Mouse (Mus musculus) limb, embryonic 14.5 days (tissue): Measurements from ENCODE around the gene Slc17a1. TPM values are rescaled to one million over a fixed set of nuclear protein-coding genes. Genes with fewer than 3 reads are reported as not detected.

Source experiments
- ATAC-seq: fragments of 200-750 bp; cut with Nextera tagmentation; 2 replicates; pipeline ENCODE4 v1.8.0; 2017; ENCODE audit warnings: low read depth, moderate number of reproducible peaks, moderate TSS enrichment; ENCODE audit not compliant: low FRiP score
- DNase-seq: peaks from one replicate; pipeline ENCODE4 v3.0.0-alpha.2; 2015; ENCODE audit warnings: low spot score
- H3K27ac ChIP-seq: fragments of 300-500 bp; sonication (generic); replicated peaks from 2 replicates; pipeline ENCODE4 v1.5.1; 2014; ENCODE audit warnings: low read depth, mild to moderate bottlenecking, low read length, moderate library complexity, mixed read lengths
- H3K27me3 ChIP-seq: fragments of 300-500 bp; sonication (generic); 2 replicates; pipeline ENCODE4 v1.6.1; 2014; ENCODE audit warnings: low read length, mixed read lengths; ENCODE audit not compliant: control insufficient read depth, insufficient read depth
- H3K36me3 ChIP-seq: fragments of 300-500 bp; sonication (generic); 2 replicates; pipeline ENCODE4 v1.6.1; 2014; ENCODE audit warnings: mild to moderate bottlenecking, low read length, moderate library complexity, mixed read lengths; ENCODE audit not compliant: control insufficient read depth, insufficient read depth
- H3K4me1 ChIP-seq: fragments of 300-500 bp; sonication (generic); 2 replicates; pipeline ENCODE4 v1.6.1; 2014; ENCODE audit warnings: antibody characterized with exemption, low read length, mixed read lengths; ENCODE audit not compliant: control insufficient read depth, insufficient read depth
- H3K4me2 ChIP-seq: fragments of 300-500 bp; sonication (generic); replicated peaks from 2 replicates; pipeline ENCODE4 v1.6.1; 2014; ENCODE audit warnings: low read depth, mild to moderate bottlenecking, low read length, moderate library complexity; ENCODE audit not compliant: severe bottlenecking
- H3K4me3 ChIP-seq: fragments of 300-500 bp; sonication (generic); replicated peaks from 2 replicates; pipeline ENCODE4 v1.5.1; 2014; ENCODE audit warnings: low read length
- H3K9ac ChIP-seq: fragments of 300-500 bp; sonication (generic); 2 replicates; pipeline ENCODE4 v1.6.1; 2014; ENCODE audit warnings: mild to moderate bottlenecking, low read depth, low read length, moderate library complexity; ENCODE audit not compliant: severe bottlenecking
- H3K9me3 ChIP-seq: fragments of 300-500 bp; sonication (generic); 2 replicates; pipeline ENCODE4 v1.6.1; 2016; ENCODE audit warnings: low read length; ENCODE audit not compliant: control insufficient read depth
- POLR2A ChIP-seq: fragments of 200-500 bp; IDR thresholded peaks from 2 replicates; pipeline ENCODE4 v1.8.0; 2012; ENCODE audit warnings: inconsistent platforms, mild to moderate bottlenecking, moderate library complexity, borderline replicate concordance; ENCODE audit not compliant: insufficient read depth, insufficient read length; ENCODE audit errors: extremely low read depth
- WGBS: fragments of 180-500 bp; shearing (Covaris S2); extraction: QIAGEN DNeasy Blood & Tissue Kit; methylation state at CpG from one replicate; pipeline ENCODE4 v1.1.7; 2014; 5-methylcytosine and 5-hydroxymethylcytosine counted together
- polyA plus RNA-seq, 2 experiments: library from polyadenylated mRNA; depleted of rRNA in 1 of 2; stranded (reverse) in 1 of 2; unstranded in 1 of 2; fragments of >200 nt; fragmentation: Nextera tagmentation in 1 of 2; extraction: Ambion mirVana in 1 of 2; gene quantifications; 2 replicates each; pipeline versions ENCODE4 v1.2.1 to v1.2.3; 2012 to 2014

Slc17a1 gene
- polyA plus RNA-seq, 2 experiments, result 0.04 TPM; not detected in 1

DNA sequence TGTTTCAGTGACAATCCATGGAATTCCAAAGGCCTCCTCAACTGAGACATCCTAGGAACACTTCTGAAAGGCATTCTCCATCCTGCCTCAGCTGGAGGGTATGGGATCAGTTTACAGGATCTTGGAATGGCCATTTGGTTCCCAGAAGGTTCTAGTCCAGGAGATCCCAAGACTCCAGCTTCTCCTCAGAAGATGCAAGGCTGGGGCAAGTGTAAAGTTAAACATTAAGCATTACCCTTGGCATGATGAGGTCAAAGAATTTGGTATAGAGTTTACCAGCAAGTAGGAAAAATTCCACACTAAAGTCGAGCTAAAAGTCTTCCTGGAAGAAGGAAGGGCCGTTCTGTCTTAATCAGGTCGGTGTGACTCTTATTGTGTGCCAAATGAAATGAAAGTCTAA is 2.4 kb downstream of the Slc17a1 start:
- no peak for TF ChIP-seq POLR2A
- H3K9me3 ChIP-seq, result no peaks in the 10 kb centered on the region
- WGBS, result 77% methylated on average over 3 of the region's 3 CpGs
- no peak overlapping the region for H3K4me3 ChIP-seq
- DNase-seq (no peak), ATAC-seq (no peak)
- H3K9ac ChIP-seq, result no peak overlapping the region
- peaks cover 10% of the 10 kb centered on the region for H3K4me1 ChIP-seq
- H3K27me3 ChIP-seq, result no peaks in the 10 kb centered on the region
- H3K36me3 ChIP-seq, result no peaks in the 10 kb centered on the region
- H3K27ac ChIP-seq, result no peak overlapping the region
- no peak overlapping the region for H3K4me2 ChIP-seq

DNA sequence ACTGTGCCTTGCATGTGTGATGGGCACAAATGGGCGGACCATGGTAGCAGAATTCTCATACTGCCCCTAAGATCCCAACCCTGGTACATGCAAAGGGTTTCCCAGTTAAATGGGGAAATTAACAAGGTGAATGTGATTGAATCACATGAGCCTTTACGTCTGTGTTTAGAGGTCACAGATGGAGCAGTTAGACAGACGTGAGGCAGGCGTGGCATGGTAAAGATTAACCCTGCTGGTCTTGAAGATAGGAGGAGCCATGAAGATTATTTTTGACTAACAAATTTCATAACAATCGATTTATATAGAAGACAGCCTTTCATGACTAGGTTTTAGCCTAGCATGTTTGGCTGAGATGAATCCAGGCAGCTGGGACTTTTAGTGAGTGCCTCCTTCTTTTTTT is 5.6 kb downstream of the Slc17a1 start:
- H3K27me3 ChIP-seq, result no peaks in the 10 kb centered on the region
- no peak overlapping the region for H3K4me2 ChIP-seq
- no peak for TF ChIP-seq POLR2A
- no peaks in the 10 kb centered on the region for H3K4me1 ChIP-seq
- H3K9ac ChIP-seq, result no peak overlapping the region
- ATAC-seq (no peak), DNase-seq (no peak)
- H3K9me3 ChIP-seq, result no peaks in the 10 kb centered on the region
- no peak overlapping the region for H3K27ac ChIP-seq
- H3K4me3 ChIP-seq, result no peak overlapping the region
- 64% methylated on average over 5 of the region's 5 CpGs for WGBS
- no peaks in the 10 kb centered on the region for H3K36me3 ChIP-seq

DNA sequence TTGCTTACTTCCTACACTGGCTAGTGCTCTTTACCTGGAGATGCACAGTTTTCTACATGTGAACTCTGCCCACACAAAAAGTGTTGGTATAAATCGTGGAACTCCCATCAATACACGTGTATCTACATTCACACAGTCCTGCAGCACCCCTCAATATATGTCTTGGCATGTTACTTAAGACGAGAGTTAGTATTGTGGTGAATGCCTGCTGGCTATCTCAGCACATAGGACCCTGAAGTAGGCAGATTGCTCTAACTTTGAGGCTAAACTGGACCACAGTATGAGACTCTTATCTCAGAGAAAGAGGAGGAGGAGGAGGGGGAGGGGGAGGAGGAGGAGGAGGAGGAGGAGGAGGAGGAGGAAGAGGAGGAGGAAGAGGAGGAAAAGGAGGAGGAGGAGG is 11.6 kb downstream of the Slc17a1 start:
- 69% methylated on average over 3 of the region's 3 CpGs for WGBS
- no peak for TF ChIP-seq POLR2A
- no peak for ATAC-seq

DNA sequence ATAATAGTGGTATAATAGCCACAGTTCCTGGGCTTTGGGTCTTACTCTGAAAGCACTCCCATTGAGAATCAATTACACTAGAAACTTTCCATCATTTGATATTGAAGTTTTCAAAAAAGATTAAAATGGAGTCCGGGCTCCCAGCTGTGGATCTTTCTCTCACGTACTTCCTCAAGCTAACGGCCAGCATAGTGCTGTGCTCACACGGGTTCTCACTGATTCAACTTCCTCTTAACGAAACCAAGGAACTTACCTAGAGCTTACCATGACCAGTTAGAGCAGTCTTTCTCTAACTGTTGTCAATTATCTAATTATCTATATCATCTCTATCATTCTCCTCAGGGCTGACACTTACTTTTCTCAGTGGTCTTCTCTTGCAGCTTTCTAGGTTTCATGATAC is 12.1 kb downstream of the Slc17a1 start:
- Histone ChIP-seq H3K4me1 (no peaks in the 10 kb centered on the region), H3K9me3 (no peaks in the 10 kb centered on the region), H3K27me3 (no peaks in the 10 kb centered on the region), H3K27ac (no peak overlapping the region), H3K4me3 (no peak overlapping the region), H3K9ac (no peak overlapping the region), H3K36me3 (no peaks in the 10 kb centered on the region), H3K4me2 (no peak overlapping the region)
- no peak for DNase-seq
- TF ChIP-seq POLR2A, result no peak
- ATAC-seq, result no peak
- WGBS, result 86% methylated on average over 5 of the region's 5 CpGs

More for the DNA sequence above, 11.6 kb downstream of the Slc17a1 start:
- Histone ChIP-seq H3K4me2 (no peak overlapping the region), H3K4me3 (no peak overlapping the region), H3K9me3 (no peaks in the 10 kb centered on the region), H3K4me1 (no peaks in the 10 kb centered on the region), H3K27ac (no peak overlapping the region), H3K36me3 (no peaks in the 10 kb centered on the region), H3K27me3 (no peaks in the 10 kb centered on the region), H3K9ac (no peak overlapping the region)
- DNase-seq, result no peak

DNA sequence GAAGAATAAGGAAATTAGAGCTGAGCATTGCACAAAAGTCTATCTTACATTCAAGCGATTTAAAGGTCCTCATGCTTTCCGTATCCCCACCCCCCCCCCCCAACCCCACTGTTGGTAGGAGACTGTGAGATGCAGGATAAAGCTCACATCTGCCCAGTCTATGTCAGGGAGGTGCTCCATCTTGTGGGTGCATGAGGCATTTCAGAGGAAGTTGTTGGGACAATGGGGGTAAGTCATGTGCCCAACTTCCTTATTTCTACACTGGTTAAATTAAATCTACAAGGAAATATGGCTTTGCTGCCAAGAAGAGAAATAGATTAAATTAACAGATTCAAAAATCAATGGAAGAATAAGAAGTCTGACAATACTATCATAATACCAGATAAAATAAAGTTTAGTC is 18.0 kb downstream of the Slc17a1 start:
- ATAC-seq, result no peak; the same call in 1 of the 2 replicates

DNA sequence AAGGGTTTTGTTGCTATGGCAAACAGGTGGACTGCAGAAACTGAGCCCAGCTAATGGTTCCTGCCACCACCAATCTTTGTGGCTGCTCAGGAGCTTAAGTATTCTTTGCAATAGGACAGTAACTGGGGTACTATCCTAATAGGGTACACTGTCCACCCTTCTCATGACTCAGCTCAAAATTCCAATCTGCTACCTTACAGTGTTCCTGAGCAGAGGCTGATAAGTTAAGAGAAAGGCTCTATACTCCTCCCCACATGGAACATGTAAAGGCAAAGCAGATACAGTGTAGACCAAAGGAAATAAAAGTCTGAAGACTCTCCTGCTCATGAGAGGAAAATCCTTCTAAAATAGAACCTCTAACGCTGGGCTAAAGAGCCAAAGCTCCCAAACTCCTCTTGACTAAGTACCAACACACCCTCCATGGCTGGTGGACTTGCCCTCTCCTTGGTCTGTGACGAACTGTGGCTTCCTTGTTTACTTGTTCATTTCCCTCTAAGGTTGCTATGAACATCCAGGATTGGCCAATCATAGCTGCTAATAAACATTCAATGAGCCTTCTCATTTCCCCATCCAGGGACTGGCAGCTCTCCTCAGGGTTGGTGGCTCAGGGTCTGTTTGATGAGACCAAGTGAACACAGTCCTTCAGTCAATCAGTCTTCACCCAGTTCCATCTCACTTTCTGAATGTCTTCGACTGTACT is 19.6 kb downstream of the Slc17a1 start:
- TF ChIP-seq POLR2A, result no peak
- Histone ChIP-seq H3K9me3 (no peaks in the 10 kb centered on the region), H3K27ac (no peak overlapping the region), H3K27me3 (no peaks in the 10 kb centered on the region), H3K4me3 (no peak overlapping the region), H3K9ac (no peak overlapping the region), H3K4me1 (peaks cover 3% of the 10 kb centered on the region; the same call in 1 of the 2 replicates), H3K36me3 (no peaks in the 10 kb centered on the region), H3K4me2 (no peak overlapping the region)
- 80% methylated on average over 3 of the region's 3 CpGs for WGBS
- DNase-seq (no peak), ATAC-seq (no peak)

More for the DNA sequence above, 18.0 kb downstream of the Slc17a1 start:
- H3K4me3 ChIP-seq, result no peak overlapping the region
- no peak for DNase-seq
- H3K9me3 ChIP-seq, result no peaks in the 10 kb centered on the region
- no peak overlapping the region for H3K27ac ChIP-seq
- H3K9ac ChIP-seq, result no peak overlapping the region
- no peak overlapping the region for H3K4me2 ChIP-seq
- H3K36me3 ChIP-seq, result no peaks in the 10 kb centered on the region
- WGBS, result 35% methylated on average over 2 of the region's 2 CpGs
- H3K4me1 ChIP-seq, result peaks cover 3% of the 10 kb centered on the region; the same call in 1 of the 2 replicates
- TF ChIP-seq POLR2A, result no peak
- no peaks in the 10 kb centered on the region for H3K27me3 ChIP-seq
